Mouse (Mus musculus): Measurements from ENCODE around the gene Kmt2d. TPM values are rescaled to one million over a fixed set of nuclear protein-coding genes. Genes with fewer than 3 reads are reported as not detected.

Kmt2d gene
- polyA plus RNA-seq, 1 experiment from 2014 or later = 16.0 TPM

- Histone ChIP-seq H3K4me1 (ENCODE audit: control insufficient read depth, insufficient read depth, low read length) (no peaks in the 10 kb centered on the region), H3K36me3 (ENCODE audit: control insufficient read depth, insufficient read depth, low read length) (peaks cover 99% of the 10 kb centered on the region), H3K4me3 (replicated peaks; ENCODE audit: low read depth, low read length) (no peak overlapping the region), H3K27ac (replicated peaks; ENCODE audit: low read depth, low read length) (no peak overlapping the region), H3K9ac (replicated peaks; ENCODE audit: low read length) (no peak overlapping the region), H3K9me3 (ENCODE audit: control insufficient read depth, low read length) (no peaks in the 10 kb centered on the region), H3K4me2 (ENCODE audit: low read length) (no peak overlapping the region), H3K27me3 (ENCODE audit: control insufficient read depth, insufficient read depth, low read length) (no peaks in the 10 kb centered on the region)
- WGBS = 95% methylated on average over 30 of the region's 30 CpGs
- DNase-seq (no peak), ATAC-seq (ENCODE audit: low FRiP score, low TSS enrichment) (no peak)
Measured at GRCm38 (mm10) chr15:98839671-98840585, 31.1 kb downstream of the Kmt2d start.

GRCm38 (mm10) chr15:98839161-98839560 lies 31.8 kb downstream of the Kmt2d start:
- Histone ChIP-seq H3K27ac (replicated peaks; ENCODE audit: low read depth, low read length) (no peak overlapping the region), H3K4me3 (replicated peaks; ENCODE audit: low read depth, low read length) (no peak overlapping the region), H3K36me3 (ENCODE audit: control insufficient read depth, insufficient read depth, low read length) (peaks cover 99% of the 10 kb centered on the region), H3K9ac (replicated peaks; ENCODE audit: low read length) (no peak overlapping the region), H3K9me3 (ENCODE audit: control insufficient read depth, low read length) (no peaks in the 10 kb centered on the region), H3K4me1 (ENCODE audit: control insufficient read depth, insufficient read depth, low read length) (no peaks in the 10 kb centered on the region), H3K4me2 (ENCODE audit: low read length) (no peak overlapping the region), H3K27me3 (ENCODE audit: control insufficient read depth, insufficient read depth, low read length) (no peaks in the 10 kb centered on the region)
- DNase-seq (no peak), ATAC-seq (ENCODE audit: low FRiP score, low TSS enrichment) (no peak)
- WGBS = 93% methylated on average over 14 of the region's 14 CpGs

GRCm38 (mm10) chr15:98837743-98838103 lies 33.3 kb downstream of the Kmt2d start:
- 80% methylated on average over 4 of the region's 4 CpGs for WGBS
- Histone ChIP-seq H3K27me3 (ENCODE audit: control insufficient read depth, insufficient read depth, low read length) (no peaks in the 10 kb centered on the region), H3K9me3 (ENCODE audit: control insufficient read depth, low read length) (no peaks in the 10 kb centered on the region), H3K36me3 (ENCODE audit: control insufficient read depth, insufficient read depth, low read length) (peaks cover 96% of the 10 kb centered on the region), H3K4me2 (ENCODE audit: low read length) (no peak overlapping the region), H3K4me3 (replicated peaks; ENCODE audit: low read depth, low read length) (no peak overlapping the region), H3K4me1 (ENCODE audit: control insufficient read depth, insufficient read depth, low read length) (no peaks in the 10 kb centered on the region), H3K27ac (replicated peaks; ENCODE audit: low read depth, low read length) (no peak overlapping the region), H3K9ac (replicated peaks; ENCODE audit: low read length) (no peak overlapping the region)
- DNase-seq (no peak), ATAC-seq (ENCODE audit: low FRiP score, low TSS enrichment) (no peak)

- WGBS = 95% methylated on average over 21 of the region's 21 CpGs
- ATAC-seq (ENCODE audit: low FRiP score, low TSS enrichment) (no peak), DNase-seq (no peak)
- Histone ChIP-seq H3K9me3 (ENCODE audit: control insufficient read depth, low read length) (no peaks in the 10 kb centered on the region), H3K27ac (replicated peaks; ENCODE audit: low read depth, low read length) (no peak overlapping the region), H3K4me1 (ENCODE audit: control insufficient read depth, insufficient read depth, low read length) (no peaks in the 10 kb centered on the region), H3K9ac (replicated peaks; ENCODE audit: low read length) (no peak overlapping the region), H3K36me3 (ENCODE audit: control insufficient read depth, insufficient read depth, low read length) (peaks cover 91% of the 10 kb centered on the region), H3K4me2 (ENCODE audit: low read length) (no peak overlapping the region), H3K27me3 (ENCODE audit: control insufficient read depth, insufficient read depth, low read length) (no peaks in the 10 kb centered on the region), H3K4me3 (replicated peaks; ENCODE audit: low read depth, low read length) (no peak overlapping the region)
Measured at GRCm38 (mm10) chr15:98837006-98837742, 33.8 kb downstream of the Kmt2d start.

- ATAC-seq (ENCODE audit: low FRiP score, low TSS enrichment) (no peak), DNase-seq (no peak)
- Histone ChIP-seq H3K9ac (replicated peaks; ENCODE audit: low read length) (no peak overlapping the region), H3K27ac (replicated peaks; ENCODE audit: low read depth, low read length) (no peak overlapping the region), H3K9me3 (ENCODE audit: control insufficient read depth, low read length) (no peaks in the 10 kb centered on the region), H3K27me3 (ENCODE audit: control insufficient read depth, insufficient read depth, low read length) (no peaks in the 10 kb centered on the region), H3K36me3 (ENCODE audit: control insufficient read depth, insufficient read depth, low read length) (peaks cover 72% of the 10 kb centered on the region), H3K4me2 (ENCODE audit: low read length) (no peak overlapping the region), H3K4me3 (replicated peaks; ENCODE audit: low read depth, low read length) (no peak overlapping the region), H3K4me1 (ENCODE audit: control insufficient read depth, insufficient read depth, low read length) (peaks cover under 1% of the 10 kb centered on the region; the same call in 1 of the 2 replicates)
- 93% methylated on average over 14 of the region's 14 CpGs for WGBS
Measured at GRCm38 (mm10) chr15:98835291-98835690, 35.7 kb downstream of the Kmt2d start.

GRCm38 (mm10) chr15:98834059-98834458 lies 36.9 kb downstream of the Kmt2d start:
- H3K9me3 ChIP-seq (ENCODE audit: control insufficient read depth, low read length) = no peaks in the 10 kb centered on the region
- H3K27ac ChIP-seq (replicated peaks; ENCODE audit: low read depth, low read length) = no peak overlapping the region
- ATAC-seq (ENCODE audit: low FRiP score, low TSS enrichment) = no peak
- DNase-seq = no peak
- WGBS = 85% methylated on average over 13 of the region's 13 CpGs
- peaks cover 8% of the 10 kb centered on the region; the same call in 1 of the 2 replicates for H3K4me1 ChIP-seq (ENCODE audit: control insufficient read depth, insufficient read depth, low read length)
- H3K4me2 ChIP-seq (ENCODE audit: low read length) = no peak overlapping the region
- no peak overlapping the region for H3K4me3 ChIP-seq (replicated peaks; ENCODE audit: low read depth, low read length)
- H3K27me3 ChIP-seq (ENCODE audit: control insufficient read depth, insufficient read depth, low read length) = no peaks in the 10 kb centered on the region
- peaks cover 59% of the 10 kb centered on the region for H3K36me3 ChIP-seq (ENCODE audit: control insufficient read depth, insufficient read depth, low read length)
- no peak overlapping the region for H3K9ac ChIP-seq (replicated peaks; ENCODE audit: low read length)

- H3K4me2 ChIP-seq (ENCODE audit: low read length) = no peak overlapping the region
- H3K27ac ChIP-seq (replicated peaks; ENCODE audit: low read depth, low read length) = no peak overlapping the region
- peaks cover 8% of the 10 kb centered on the region; the same call in 1 of the 2 replicates for H3K4me1 ChIP-seq (ENCODE audit: control insufficient read depth, insufficient read depth, low read length)
- no peak for ATAC-seq (ENCODE audit: low FRiP score, low TSS enrichment)
- no peak overlapping the region for H3K4me3 ChIP-seq (replicated peaks; ENCODE audit: low read depth, low read length)
- H3K9me3 ChIP-seq (ENCODE audit: control insufficient read depth, low read length) = no peaks in the 10 kb centered on the region
- H3K9ac ChIP-seq (replicated peaks; ENCODE audit: low read length) = no peak overlapping the region
- H3K36me3 ChIP-seq (ENCODE audit: control insufficient read depth, insufficient read depth, low read length) = peaks cover 52% of the 10 kb centered on the region
- 87% methylated on average over 11 of the region's 11 CpGs for WGBS
- DNase-seq = no peak
- H3K27me3 ChIP-seq (ENCODE audit: control insufficient read depth, insufficient read depth, low read length) = no peaks in the 10 kb centered on the region
Measured at GRCm38 (mm10) chr15:98833281-98833680, 37.7 kb downstream of the Kmt2d start.

- H3K9me3 ChIP-seq (ENCODE audit: control insufficient read depth, low read length) = no peaks in the 10 kb centered on the region
- H3K9ac ChIP-seq (replicated peaks; ENCODE audit: low read length) = no peak overlapping the region
- 66% methylated on average over 12 of the region's 12 CpGs for WGBS
- peak overlapping the region; percentile 79 for H3K4me2 ChIP-seq (ENCODE audit: low read length)
- peak; percentile 8 for DNase-seq
- peaks cover 46% of the 10 kb centered on the region for H3K36me3 ChIP-seq (ENCODE audit: control insufficient read depth, insufficient read depth, low read length)
- 0 out of 2 replicates have a peak overlapping the region, but pooled peaks have one; percentile 26 for H3K27ac ChIP-seq (replicated peaks; ENCODE audit: low read depth, low read length)
- no peaks in the 10 kb centered on the region for H3K27me3 ChIP-seq (ENCODE audit: control insufficient read depth, insufficient read depth, low read length)
- H3K4me3 ChIP-seq (replicated peaks; ENCODE audit: low read depth, low read length) = no peak overlapping the region
- H3K4me1 ChIP-seq (ENCODE audit: control insufficient read depth, insufficient read depth, low read length) = peaks cover 8% of the 10 kb centered on the region; the same call in 1 of the 2 replicates
- no peak for ATAC-seq (ENCODE audit: low FRiP score, low TSS enrichment)
Measured at GRCm38 (mm10) chr15:98832161-98833058, 38.6 kb downstream of the Kmt2d start.

Data from midbrain, embryonic 14.5 days (tissue).